Mouse (Mus musculus) adrenal gland, adult 8-10 months (tissue): ENCODE measurements around the gene Amotl2. TPM values are rescaled to one million over a fixed set of nuclear protein-coding genes. Genes with fewer than 3 reads are reported as not detected.

Source experiments
- DNase-seq: peaks from one replicate; pipeline ENCODE4 v3.0.0; 2022
- total RNA-seq, 4 experiments: library from RNA; stranded (reverse); gene quantifications; 2 replicates each; pipeline ENCODE4 v1.2.4; 2022

The Amotl2 gene
- total RNA-seq, 4 experiments from 2014 or later, result 77.4 to 388 (median 110) TPM

DNA sequence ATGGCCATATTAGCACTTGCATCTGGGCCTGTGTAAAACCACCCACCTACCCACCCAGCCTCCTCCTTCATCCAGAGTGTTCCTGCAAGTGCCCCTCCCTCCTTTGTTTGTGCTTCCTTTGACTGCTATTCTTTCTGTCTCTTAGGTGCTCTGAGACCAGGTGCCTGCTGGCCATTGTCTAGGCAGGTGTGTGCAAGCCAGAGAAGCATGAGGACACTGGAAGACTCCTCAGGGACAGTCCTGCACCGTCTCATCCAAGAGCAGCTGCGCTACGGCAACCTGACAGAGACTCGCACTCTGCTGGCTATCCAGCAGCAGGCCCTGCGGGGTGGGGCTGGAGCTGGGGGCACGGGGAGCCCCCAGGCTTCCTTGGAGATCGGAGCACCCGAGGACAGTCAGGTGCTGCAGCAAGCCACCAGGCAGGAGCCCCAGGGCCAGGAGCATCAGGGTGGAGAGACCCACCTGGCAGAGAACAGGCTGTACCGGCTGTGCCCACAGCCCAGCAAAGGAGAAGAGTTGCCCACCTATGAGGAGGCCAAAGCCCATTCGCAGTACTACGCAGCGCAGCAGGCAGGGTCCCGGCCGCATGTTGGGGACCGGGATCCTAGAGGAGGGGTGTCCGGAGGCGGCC is 3.6 kb downstream of the Amotl2 start:
- DNase-seq, result no peak

DNA sequence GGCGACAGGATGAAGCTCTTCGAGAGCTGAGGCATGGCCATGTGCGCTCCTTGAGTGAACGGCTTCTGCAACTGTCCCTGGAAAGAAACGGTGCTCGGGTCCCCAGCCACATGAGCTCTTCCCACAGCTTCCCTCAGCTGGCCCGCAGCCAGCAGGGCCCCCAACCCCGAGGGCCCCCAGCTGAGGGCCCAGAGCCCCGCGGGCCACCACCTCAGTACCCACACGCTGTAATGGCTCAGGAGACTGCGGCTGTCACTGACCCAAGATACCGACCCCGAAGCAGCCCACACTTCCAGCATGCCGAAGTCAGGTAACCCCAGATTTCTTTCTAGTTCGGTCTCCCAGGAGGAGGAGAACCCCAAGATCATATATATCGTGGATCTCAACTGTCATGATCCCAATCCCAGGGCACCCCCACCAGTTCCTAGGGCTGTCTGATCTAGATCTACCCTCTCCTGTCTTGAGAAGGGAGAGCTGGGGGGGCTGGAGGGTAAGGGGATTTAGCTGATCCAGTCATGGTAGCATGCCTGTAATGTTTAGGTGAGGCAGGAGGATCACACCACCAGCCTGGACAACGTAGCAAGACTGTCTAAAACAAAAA is 4.2 kb downstream of the Amotl2 start:
- peak; percentile 15 for DNase-seq

DNA sequence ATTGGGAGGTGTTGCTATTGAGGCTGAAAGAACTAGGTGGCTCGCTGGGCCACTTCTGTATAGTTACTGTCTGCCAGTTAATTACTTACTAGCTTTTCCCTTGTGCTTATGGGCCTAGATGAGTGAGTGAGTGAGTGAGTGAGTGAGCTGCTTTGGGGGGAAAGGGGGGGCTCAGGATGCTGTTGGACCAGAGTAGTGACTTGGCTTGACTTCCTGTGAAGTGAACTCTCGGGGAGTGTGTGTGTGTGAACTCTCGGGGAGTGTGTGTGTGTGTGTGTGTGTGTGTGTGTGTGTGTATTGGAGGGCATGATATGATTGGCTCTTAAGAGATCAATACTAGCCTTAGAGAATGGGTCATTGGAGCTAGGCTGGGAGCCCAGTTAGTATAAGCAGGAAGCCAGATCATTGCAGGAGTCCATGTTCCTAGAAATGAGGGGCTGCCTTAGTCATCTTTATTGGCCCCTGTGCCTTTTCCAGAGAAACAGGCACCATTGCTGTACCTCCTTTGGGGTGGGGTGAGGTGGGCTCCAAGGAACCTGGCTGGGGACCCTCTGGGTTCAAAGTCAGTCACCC is 5.0 kb downstream of the Amotl2 start:
- no peak for DNase-seq

DNA sequence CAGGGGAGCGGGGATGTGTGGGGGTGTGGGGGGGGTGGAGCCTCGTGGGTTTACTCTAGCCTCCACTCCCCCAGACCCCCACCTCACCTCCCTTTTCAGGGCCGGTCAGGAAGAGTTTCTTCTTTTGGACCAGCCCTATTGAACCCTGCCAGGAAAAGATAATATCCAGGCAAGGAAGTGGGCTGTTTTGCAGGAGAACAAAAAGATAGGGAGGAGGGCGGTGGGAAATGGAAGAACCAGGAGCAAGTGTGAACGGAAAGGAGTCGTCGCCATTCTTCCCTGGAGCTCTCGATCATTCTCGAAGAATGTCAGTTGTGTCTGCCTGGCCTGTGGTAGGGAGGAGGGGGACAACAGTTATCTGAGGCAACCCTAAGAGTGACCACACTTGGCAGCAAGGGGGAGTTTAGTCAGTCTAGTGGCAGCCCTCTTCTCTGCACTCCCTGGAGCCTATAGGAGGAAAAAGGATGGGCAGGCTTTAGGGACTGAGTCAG is 5.6 kb downstream of the Amotl2 start:
- peak; percentile 25 for DNase-seq

DNA sequence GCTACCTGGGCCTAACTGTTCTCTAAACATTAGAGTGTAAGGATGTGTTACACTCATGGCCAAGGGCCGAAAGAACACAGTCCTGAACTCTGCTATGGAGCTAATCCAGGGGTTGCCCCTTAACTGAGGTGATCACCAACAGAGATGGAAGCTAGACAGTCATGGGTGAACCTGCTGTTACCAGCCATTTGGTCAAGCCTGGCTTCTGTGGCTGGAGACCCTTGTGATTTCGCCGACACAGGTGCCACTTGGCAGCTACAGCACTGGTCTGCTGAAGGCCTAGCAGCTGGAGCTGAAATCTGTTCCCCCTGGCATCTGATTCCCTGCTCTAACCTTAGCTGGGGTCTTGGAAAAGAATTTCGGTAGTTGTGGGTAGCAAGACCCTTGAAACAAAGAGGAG is 6.3 kb downstream of the Amotl2 start:
- DNase-seq, result no peak

DNA sequence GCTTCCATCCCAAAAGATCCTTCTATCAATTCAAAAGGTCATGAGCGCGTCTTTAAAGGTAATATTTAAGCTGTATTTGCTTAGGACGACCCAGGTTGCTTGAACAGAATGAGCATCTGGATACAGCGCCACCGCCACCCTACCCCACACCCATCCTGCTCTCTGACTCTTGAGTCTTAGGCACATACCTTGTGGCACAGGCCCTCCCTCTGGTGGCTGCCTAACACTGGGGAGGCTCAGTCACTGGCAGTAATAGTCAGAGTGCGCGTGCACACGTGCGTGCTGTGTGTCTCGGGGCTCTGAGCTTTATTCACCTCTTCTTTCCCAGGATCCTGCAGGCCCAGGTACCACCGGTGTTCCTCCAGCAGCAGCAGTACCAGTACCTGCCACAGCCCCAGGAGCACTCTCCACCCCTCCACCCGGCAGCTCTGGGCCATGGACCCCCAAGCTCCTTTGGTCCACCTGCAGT is 6.8 kb downstream of the Amotl2 start:
- DNase-seq, result peak; percentile 27

DNA sequence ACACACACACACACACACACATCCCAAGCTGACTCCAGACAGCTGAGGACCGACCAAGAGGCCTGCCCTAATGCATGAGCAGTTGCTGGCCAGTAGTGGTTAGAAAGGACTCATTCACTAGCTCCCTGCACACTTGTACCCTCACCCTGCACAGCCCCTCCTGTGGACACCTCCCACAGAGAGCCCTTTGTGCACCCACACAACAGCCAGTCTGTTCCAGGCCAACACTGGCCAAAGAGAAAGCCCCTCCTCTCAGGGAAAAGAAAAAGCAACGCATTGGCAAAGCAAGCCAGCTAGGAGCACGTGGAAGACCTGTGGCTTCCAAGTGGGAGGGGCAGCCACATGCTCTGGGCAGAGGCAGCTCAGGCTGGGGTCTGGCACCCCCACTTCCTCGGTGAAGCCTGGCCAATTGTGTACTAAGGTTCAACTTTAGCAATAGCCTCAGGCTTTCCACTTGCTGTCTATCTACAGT is 7.6 kb downstream of the Amotl2 start:
- DNase-seq, result no peak

DNA sequence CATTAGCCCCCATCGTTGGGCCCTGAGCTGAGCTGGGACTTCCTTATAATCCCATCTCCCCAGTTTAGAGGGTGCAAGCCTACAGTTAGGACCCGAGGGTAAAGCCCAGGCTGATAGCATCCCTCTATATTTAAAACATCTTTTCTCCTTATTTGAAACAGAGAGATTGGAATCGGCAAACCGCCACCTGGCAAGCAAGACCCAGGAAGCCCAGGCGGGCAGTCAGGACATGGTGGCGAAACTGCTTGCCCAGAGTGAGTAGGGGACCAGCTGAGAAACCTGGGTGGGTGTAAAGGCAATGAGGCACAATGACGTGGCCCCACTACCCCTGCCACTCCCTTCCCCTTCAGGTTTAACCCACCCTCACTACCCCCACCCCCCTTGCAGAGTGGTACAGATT is 8.5 kb downstream of the Amotl2 start:
- DNase-seq, result no peak

DNA sequence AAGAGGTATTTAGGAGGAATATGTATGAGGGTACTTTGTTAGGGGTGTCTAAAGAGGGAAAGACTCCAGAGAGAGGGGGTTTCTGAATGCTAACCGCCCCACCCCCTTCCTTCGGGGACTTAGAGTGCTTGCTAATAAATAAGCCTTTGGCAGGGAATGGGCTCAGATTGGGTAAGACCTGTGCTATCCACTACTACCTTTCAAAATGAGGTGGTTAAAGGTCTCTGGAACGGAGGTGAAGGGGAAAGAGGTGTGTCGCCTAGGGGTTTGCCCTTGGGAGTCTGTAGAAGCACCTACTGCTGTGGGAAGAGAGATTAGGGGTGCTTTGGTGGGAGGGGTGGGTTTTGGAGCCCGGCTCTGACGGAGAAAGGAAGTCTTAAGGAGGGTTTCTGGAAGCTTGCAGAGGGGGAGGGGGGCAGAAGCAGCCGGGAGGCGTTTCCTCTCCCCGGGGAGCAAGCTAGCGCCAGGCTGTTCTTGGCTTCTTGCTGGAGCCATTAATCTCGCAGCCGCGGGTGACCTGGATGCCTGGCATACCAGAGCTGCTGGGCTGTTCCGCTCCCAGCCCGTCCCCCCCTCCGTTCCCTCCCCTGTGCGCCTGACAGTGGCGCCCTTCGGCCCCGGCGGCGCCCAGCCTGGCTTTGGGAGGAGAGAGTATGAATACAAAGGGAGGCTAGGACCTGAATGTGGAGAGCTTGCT is 9.6 kb downstream of the Amotl2 start:
- peak; percentile 91 for DNase-seq

DNA sequence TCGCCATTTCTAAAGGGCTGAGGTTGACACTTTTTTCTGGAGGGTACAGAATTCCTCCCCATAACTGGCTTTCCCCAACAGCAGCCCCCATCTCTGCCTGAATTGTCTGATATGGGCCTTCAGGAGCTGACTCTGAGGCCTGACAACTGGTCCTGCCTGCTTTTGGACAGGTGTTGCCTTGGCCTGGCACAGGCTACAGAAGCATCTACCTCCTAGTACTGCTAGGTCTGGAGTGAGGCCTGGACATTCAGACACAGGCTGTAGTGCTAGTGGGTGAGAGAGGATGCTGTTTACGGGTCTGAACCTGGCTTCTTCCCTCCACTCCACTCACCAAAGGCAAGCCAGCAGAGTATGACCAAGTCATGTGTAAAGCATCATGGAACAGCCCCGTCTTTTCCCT is 10.3 kb downstream of the Amotl2 start:
- DNase-seq, result no peak

DNA sequence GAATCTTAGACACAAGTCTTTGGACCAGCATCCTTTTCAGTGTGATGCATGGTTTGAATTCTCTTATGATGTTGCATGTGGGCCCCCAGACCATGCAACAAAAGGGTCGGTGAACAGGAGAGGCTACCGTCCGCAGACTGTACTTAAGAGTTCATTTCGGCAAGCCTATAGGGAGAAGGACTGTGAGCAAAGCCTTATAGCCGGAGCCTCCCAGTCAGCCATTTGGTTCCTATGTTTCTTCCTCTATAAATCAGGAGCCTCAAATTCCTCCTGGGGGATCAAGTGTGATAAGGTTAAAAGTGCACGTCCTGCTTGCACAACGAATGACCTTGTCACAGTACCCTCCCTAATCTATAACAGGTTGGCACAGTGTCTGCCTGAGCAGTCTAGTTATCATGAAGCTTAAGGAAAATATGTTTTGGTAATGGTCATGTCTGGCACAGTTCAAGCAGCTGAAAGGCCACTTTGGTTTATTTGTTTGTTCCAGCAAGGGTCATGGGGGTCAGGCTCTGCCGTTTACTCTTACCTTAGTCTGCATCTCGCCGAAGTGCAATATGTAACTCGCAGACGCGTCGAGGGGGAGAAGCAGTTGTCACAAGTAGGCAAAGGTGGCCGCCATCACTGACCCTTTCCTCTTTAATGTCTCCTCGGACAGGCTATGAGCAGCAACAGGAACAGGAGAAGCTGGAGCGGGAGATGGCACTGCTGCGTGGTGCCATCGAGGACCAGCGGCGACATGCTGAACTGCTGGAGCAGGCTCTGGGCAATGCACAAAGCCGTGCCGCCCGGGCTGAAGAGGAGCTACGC is 11.4 kb downstream of the Amotl2 start:
- no peak for DNase-seq

DNA sequence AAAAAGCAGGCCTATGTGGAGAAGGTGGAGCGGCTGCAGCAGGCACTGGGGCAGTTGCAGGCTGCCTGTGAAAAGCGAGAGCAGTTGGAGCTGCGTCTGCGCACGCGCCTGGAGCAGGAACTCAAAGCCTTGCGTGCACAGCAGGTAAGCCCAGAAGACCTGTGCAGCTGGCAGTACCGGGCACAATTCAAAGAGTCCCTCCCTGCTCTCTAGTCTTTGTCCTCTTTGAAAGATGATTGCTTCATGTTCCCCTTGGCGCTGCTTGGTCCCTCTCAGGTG is 11.9 kb downstream of the Amotl2 start:
- DNase-seq, result no peak

DNA sequence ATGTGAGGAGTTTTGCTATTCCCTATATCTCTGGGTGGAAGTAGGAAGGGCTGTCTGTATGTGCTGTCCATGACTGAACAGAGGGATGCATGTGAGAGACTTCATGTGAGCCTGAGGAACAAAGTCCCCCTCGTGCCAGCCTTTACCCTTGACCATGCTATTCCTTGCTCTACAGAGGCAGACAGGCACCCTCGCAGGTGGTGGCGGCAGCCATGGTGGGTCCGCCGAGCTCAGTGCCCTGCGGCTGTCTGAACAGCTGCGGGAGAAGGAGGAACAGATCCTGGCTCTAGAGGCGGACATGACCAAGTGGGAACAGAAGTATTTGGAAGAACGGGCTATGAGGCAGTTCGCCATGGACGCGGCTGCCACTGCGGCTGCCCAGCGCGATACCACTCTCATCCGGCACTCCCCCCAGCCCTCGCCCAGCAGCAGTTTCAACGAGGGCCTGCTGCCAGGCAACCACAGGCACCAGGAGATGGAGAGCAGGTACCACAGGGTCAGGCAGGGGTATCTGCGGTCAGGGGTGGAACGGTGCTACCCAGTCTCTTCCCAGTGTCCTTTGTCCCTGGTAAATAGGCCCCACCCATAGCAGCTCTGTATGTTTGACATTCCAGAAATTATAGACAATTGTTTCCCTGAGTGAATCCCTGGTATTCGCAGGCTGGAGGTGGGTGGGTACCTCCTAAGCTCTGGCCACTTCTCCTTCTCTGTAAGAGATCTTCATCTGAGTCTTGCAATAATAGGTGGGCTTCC is 12.8 kb downstream of the Amotl2 start:
- DNase-seq, result no peak

DNA sequence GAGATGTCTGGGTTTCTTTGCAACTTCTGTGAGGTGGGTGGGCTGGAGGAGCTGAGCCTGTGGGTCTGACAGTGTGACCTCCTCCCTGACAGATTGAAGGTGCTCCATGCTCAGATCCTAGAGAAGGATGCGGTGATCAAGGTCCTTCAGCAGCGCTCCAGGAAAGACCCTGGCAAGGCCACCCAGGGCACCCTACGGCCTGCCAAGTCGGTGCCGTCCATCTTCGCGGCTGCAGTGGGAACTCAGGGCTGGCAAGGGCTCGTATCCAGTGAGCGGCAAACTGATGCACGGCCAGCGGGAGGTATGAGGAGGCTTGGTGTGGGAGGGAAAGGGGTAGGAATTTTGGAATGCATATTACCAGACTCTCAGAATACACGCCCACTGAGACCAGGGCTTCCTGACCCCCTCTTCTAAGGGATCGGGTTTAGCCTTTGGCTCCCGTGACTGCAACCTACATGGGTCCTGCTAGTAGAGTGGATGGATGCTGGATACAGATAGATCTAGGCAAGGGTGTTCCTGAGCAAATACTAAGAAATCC is 13.5 kb downstream of the Amotl2 start:
- DNase-seq, result no peak

DNA sequence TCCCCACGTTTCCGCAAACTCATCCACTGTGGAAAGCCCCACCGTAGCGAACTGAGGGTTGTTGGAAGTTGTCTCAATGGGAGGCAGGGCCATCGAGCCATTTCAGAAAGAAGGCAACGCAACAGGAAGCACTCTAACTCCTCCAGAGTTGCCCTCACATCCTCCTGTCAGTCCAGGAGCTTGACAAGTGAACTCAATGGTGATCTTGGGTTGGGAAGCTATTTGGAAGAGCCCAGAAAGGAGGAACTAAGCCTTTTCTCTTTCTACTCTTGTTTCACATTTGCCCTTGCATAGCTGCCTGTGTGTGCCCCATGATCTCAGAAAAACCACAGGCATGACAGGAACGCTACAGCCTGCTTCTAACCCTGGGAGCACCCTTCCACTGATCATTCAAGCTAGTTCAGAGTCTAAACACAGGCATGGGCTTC is 14.6 kb downstream of the Amotl2 start:
- DNase-seq, result no peak

DNA sequence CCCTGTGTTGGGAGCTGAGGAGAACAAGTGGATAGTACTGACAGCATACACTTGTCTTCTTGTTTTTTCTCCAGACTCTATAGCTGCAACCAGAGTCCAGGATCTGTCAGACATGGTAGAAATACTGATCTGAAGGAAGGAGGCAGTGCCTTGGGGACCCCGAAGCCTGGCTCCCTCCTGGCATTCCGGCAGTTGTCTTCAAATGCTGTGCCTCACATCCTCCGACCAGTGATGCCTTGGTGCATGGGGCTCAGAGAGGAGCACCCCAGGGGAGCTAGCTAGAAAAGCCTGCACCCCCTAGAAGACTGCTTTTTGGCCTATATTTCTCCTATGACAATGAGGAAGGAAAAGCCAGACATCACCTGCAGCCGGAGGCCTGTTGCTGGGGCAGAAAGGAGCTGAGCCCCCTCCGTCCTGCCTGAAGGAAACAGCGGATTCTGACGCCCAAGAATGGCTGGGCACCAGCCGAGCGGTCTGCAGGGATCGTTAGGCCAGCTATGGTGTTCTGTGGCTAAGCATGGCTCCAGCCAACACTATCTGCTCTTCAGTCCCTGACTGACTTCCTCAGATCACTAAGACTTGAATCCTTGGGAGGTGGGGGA is 15.2 kb downstream of the Amotl2 start:
- no peak for DNase-seq

DNA sequence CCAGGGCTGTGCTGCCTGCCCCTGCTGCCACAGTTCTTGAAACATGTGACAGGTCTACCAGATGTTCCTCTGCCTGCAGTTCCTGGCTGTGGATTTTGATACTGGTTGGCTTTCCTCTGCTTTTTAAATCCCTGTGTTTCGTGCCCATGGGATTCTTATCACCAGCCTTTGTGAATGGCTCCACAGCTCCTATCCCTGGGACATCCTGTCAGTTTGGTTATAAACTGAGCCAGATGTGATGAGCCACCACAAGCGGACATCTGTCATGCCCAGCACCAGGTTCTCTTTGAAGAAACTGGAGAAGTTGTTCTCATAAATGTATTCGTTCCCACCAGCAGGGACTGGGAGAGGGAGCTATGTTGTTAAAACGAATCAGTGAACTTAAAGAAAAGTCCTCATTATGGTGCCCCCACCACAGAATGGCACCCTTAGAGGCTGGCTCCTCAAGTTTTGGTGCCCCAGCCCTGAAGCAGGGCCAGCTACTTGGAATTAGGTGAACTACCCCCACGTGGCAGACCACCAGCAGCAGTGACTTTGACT is 15.9 kb downstream of the Amotl2 start:
- DNase-seq, result no peak

DNA sequence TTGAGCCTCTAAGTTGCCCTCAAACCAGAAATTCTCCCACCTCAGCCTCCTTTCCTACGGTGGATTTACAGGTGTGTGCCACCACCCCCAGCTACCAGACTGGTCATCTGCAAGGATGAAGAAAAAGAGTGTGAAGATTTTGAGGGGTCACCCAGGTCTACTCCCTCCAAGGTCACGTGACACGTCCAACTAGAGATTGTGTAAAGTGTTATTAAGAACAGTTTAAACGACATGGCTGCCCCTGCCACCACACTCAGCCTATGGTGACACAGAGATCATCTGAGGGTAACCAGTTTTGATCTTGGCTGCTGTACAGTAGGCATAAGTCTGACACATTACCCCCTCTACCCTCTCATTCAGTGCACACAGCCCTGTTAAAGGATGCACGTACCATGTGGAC is 17.0 kb downstream of the Amotl2 start:
- DNase-seq, result no peak

DNA sequence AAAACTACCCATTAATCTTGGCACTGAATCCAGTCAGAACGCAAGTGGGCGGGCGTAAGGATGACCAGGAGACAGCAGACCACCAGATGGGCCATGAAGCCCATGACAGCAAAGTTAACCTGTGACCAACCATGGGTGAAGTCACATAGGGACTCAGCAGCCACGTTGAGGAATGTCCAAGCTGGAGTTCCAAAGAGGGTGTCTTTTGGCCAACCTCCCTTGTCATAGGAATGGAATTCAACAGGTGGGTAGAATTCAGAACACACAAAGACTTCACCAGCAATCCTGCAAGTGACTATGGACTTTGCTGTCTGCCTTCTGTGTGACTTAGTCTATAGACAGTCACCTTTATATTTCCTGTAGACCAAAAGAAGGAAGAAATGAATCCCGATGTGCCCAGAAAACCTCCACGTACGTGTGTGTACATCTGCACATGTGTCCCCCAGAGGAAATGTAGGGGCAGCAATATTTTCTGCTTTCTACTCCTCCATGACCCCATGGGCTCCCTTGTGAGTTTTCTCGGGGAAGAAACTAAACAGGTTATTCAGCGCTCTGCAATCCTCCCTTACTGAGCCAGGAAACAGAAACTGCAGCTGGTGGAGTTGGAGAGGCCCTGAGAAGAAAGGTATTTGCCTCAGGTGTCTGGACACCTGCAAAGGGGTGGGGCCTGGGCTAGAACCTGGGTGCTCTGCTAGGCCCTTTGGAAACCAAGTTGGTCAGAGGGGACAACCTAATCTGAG is 17.7 kb downstream of the Amotl2 start:
- no peak for DNase-seq

DNA sequence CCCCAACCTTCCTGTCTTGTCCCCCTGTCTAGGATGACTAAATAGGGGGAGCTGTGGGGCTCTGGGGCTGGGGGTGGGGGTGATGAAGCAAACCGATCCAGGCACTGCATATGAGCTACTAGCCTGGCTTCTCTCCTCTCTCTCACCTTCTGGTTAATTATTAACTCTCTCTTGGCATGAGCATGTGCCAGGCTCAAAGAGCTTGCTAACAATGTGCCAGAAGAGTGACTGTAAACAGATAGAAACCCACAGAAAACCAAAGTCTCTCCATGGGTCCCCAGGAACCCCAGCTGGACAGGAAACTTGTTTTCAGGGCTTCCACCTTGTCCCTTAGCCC is 18.2 kb downstream of the Amotl2 start:
- no peak for DNase-seq
